Mouse (Mus musculus) left cerebral cortex, postnatal 25 days (tissue): ENCODE results near the gene Phf11d. TPM values are rescaled to one million over a fixed set of nuclear protein-coding genes. Genes with fewer than 3 reads are reported as not detected.
"Not testable (repeated sequence)": the region's sequence is repeated elsewhere in the genome, so short reads cannot be mapped to it uniquely, and the experiment has no call there.

Source experiments
- DNase-seq, 2 experiments: peaks; one replicate each; pipeline ENCODE4 v3.0.0; 2022; ENCODE audit warnings: low spot score in 2 of 2, mixed read lengths in 1 of 2
- intact Hi-C: fragments of 180-260 bp; cut with DNase I; formaldehyde crosslinking; loops from one replicate; pipeline ENCODE4 v1.15.1; 2025
- total RNA-seq, 2 experiments: library from RNA; stranded (reverse); gene quantifications; 2 replicates each; pipeline ENCODE4 v1.2.3; 2021

Gene Phf11d
- 1 to 10 TPM in 1 of 2 experiments, under 1 TPM in 1; 0.62 to 1.1 TPM for total RNA-seq

GRCm38 (mm10) chr14:59365244-59365644 is at the start of gene Phf11d:
Gene Phf11d, minus strand, starts transcription at chr14:59365470.
- intact Hi-C loops: no loop called here
- DNase-seq: peak; percentile 4 to 34

GRCm38 (mm10) chr14:59414979-59415378 is 49.7 kb upstream of the Phf11d start:
- DNase-seq, intact Hi-C loops: not testable (repeated sequence)

- no peak for DNase-seq
- intact Hi-C loops: no loop called here
Measured at GRCm38 (mm10) chr14:59396999-59397398, 31.7 kb upstream of the Phf11d start.

- intact Hi-C loops: no loop called here
- DNase-seq: no peak
Measured at GRCm38 (mm10) chr14:59395281-59395680, 30.0 kb upstream of the Phf11d start, which contains the start of gene Phf11c. Gene Phf11c, minus strand, starts transcription at chr14:59395381.

GRCm38 (mm10) chr14:59390181-59390580 is 24.9 kb upstream of the Phf11d start:
- intact Hi-C loops: loop anchor here (2.0 kb wide), 1 partner anchor 167 kb away; no protein-coding TSS in a partner anchor
- peak; percentile 42 to 64 for DNase-seq

GRCm38 (mm10) chr14:59389532-59389931 is 24.3 kb upstream of the Phf11d start:
- no peak for DNase-seq
- intact Hi-C loops: no loop called here

GRCm38 (mm10) chr14:59370348-59371068 is 5.2 kb upstream of the Phf11d start:
- intact Hi-C loops: no loop called here
- DNase-seq: no peak

- no peak for DNase-seq
Measured at GRCm38 (mm10) chr14:59366386-59367105, 1.3 kb upstream of the Phf11d start.

GRCm38 (mm10) chr14:59341189-59341588 is 24.1 kb downstream of the Phf11d start, which contains the start of gene Phf11b:
Gene Phf11b, minus strand, starts transcription at chr14:59341351.
- peak in 1 of 2 experiments; percentile 1 for DNase-seq
- intact Hi-C loops: not testable (repeated sequence)

More at GRCm38 (mm10) chr14:59366386-59367105, 1.3 kb upstream of the Phf11d start:
- intact Hi-C loops: no loop called here

GRCm38 (mm10) chr14:59339541-59339940 is 25.7 kb downstream of the Phf11d start:
- no peak for DNase-seq
- intact Hi-C loops: no loop called here

GRCm38 (mm10) chr14:59336056-59336455 is 29.2 kb downstream of the Phf11d start:
- DNase-seq, intact Hi-C loops: not testable (repeated sequence)

- DNase-seq: peak; percentile 41 to 64
- intact Hi-C loops: loop anchor here (5.0 kb wide), 1 partner anchor 227 kb away; no protein-coding TSS in a partner anchor
Measured at GRCm38 (mm10) chr14:59330499-59330898, 34.8 kb downstream of the Phf11d start.

GRCm38 (mm10) chr14:59319970-59320369 is 45.3 kb downstream of the Phf11d start:
- intact Hi-C loops, DNase-seq: not testable (repeated sequence)

- intact Hi-C loops, DNase-seq: not testable (repeated sequence)
Measured at GRCm38 (mm10) chr14:59319036-59319435, 46.2 kb downstream of the Phf11d start.

Other genes starting within 250 kb of the Phf11d start
- gene 1700129C05Rik, start 222.6 kb downstream of the Phf11d start, total RNA-seq: not detected
- not detected for gene Gm5142, start 186.7 kb downstream of the Phf11d start, total RNA-seq
- 10 to 100 TPM; 26.2 to 27.0 TPM for gene Rcbtb1, start 164.3 kb downstream of the Phf11d start, total RNA-seq
- not detected for gene Gm6904, start 105.3 kb downstream of the Phf11d start, total RNA-seq
- not detected for gene Phf11a, start 67.9 kb downstream of the Phf11d start, total RNA-seq
- gene Phf11b, start 24.1 kb downstream of the Phf11d start, total RNA-seq: not detected
- gene Phf11c, start 29.9 kb upstream of the Phf11d start, total RNA-seq: under 1 TPM; 0.23 to 0.44 TPM
- gene Setdb2, start 75.4 kb upstream of the Phf11d start, total RNA-seq: 1 to 10 TPM; 5.0 to 6.9 TPM
- gene Cab39l, start 75.5 kb upstream of the Phf11d start, total RNA-seq: 10 to 100 TPM; 21.5 to 22.2 TPM
- 10 to 100 TPM; 63.2 to 66.1 TPM for gene Cdadc1, start 232.5 kb upstream of the Phf11d start, total RNA-seq